Mouse (Mus musculus) erythroblast, embryonic 14.5 days (primary cell): ENCODE measurements around the gene Rapgef6.

Experiments
- GATA1 ChIP-seq: IDR thresholded peaks from 2 replicates; pipeline ENCODE4 v1.6.1; 2012; ENCODE audit warnings: low read length, inconsistent platforms, mixed read lengths
- TAL1 ChIP-seq: IDR thresholded peaks from 3 replicates; pipeline ENCODE4 v1.6.1; 2012; ENCODE audit warnings: low read length, inconsistent platforms, mixed read lengths

DNA sequence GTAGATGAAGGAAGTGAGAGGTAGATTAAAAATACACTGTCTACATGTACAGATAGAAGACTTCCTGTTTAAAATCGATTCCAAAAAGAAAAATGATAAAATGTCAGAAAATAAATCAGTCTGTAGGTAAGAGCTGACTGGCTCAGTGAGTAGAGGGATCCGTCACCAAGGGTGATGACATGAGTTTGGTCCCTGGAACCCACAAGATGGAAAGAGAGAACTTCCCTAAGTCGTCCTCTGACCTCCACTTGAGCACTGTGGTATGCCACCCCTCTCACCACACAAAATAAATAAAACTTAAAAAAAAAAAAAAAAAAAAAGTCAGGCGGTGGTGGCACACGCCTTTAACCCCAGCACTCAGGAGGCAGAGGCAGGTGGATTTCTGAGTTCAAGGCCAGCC is 214.3 kb downstream of the Rapgef6 start:
- TF ChIP-seq GATA1 = no peak
- no peak for TF ChIP-seq TAL1
